Mouse (Mus musculus) kidney, embryonic 15.5 days (tissue): ENCODE results near the gene Poc1b. TPM values are rescaled to one million over a fixed set of nuclear protein-coding genes. Genes with fewer than 3 reads are reported as not detected.

Source experiments
- ATAC-seq: fragments of 200-750 bp; cut with Nextera tagmentation; replicated peaks from 2 replicates; pipeline ENCODE4 v1.8.0; 2017; ENCODE audit warnings: moderate TSS enrichment; ENCODE audit not compliant: low FRiP score
- H3K27ac ChIP-seq: fragments of 300-500 bp; sonication (generic); 2 replicates; pipeline ENCODE4 v1.5.1; 2015; ENCODE audit warnings: mild to moderate bottlenecking, inconsistent platforms
- H3K27me3 ChIP-seq: fragments of 300-500 bp; sonication (generic); 2 replicates; pipeline ENCODE4 v1.6.1; 2015; ENCODE audit warnings: inconsistent platforms
- H3K36me3 ChIP-seq: fragments of 300-500 bp; sonication (generic); 2 replicates; pipeline ENCODE4 v1.6.1; 2015; ENCODE audit warnings: inconsistent platforms
- H3K4me1 ChIP-seq: fragments of 300-500 bp; sonication (generic); 2 replicates; pipeline ENCODE4 v1.6.1; 2015; ENCODE audit warnings: inconsistent platforms
- H3K4me2 ChIP-seq: fragments of 300-500 bp; sonication (generic); 2 replicates; pipeline ENCODE4 v1.6.1; 2015; ENCODE audit warnings: moderate library complexity, mild to moderate bottlenecking, inconsistent platforms
- H3K4me3 ChIP-seq: fragments of 300-500 bp; sonication (generic); replicated peaks from 2 replicates; pipeline ENCODE4 v1.5.1; 2015; ENCODE audit warnings: mild to moderate bottlenecking, inconsistent platforms
- H3K9ac ChIP-seq: fragments of 300-500 bp; sonication (generic); 2 replicates; pipeline ENCODE4 v1.6.1; 2015; ENCODE audit warnings: mild to moderate bottlenecking, inconsistent platforms
- H3K9me3 ChIP-seq: fragments of 300-500 bp; sonication (generic); replicated peaks from 2 replicates; pipeline ENCODE4 v1.6.1; 2016; ENCODE audit warnings: inconsistent platforms
- WGBS: fragments of 180-500 bp; shearing (Covaris S2); methylation state at CpG from one replicate; pipeline ENCODE4 v1.1.7; 2015; ENCODE audit warnings: mixed read lengths; 5-methylcytosine and 5-hydroxymethylcytosine counted together
- polyA plus RNA-seq: library from polyadenylated mRNA; unstranded; fragments of >200 nt; fragmentation: Nextera tagmentation; extraction: Ambion mirVana; gene quantifications from 2 replicates; pipeline ENCODE4 v1.2.1, GENCODE M21; 2015

Poc1b gene
- polyA plus RNA-seq, 1 experiment from 2014 or later: 25.5 TPM

DNA sequence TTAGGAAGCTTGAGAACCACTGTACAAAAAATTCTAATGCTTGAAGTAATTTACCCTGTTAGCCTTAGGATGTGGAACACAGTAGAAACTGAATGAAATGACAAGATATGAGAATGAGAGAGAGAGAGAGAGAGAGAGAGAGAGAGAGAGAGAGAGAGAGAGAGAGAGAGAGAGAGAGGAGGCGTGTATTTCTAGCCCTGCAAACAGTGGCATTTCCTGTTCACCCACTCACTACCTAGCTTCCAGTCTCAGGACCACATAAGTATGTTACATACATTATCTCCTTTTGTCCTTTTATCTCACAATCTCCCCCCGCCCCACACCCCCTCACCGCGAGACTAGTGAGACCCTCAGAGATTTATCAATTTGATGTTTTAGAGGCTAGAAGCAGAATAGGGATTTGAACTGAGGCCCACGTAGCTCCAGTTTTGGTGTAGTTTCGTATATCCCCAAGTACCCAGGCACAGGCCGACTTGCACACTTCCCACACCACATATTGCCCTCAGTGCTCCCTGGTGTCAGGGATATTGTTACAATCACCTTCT, 134.5 kb downstream of the Poc1b start:
- Histone ChIP-seq H3K36me3 (no peaks in the 10 kb centered on the region), H3K9ac (no peak overlapping the region), H3K4me3 (no peak overlapping the region), H3K4me1 (peaks cover 31% of the 10 kb centered on the region), H3K9me3 (no peaks in the 10 kb centered on the region), H3K27me3 (no peaks in the 10 kb centered on the region), H3K27ac (0 out of 2 replicates have a peak overlapping the region, but pooled peaks have one; percentile 13), H3K4me2 (0 out of 2 replicates have a peak overlapping the region, but pooled peaks have one; percentile 25)
- ATAC-seq: no peak
- 77% methylated on average over 7 of the region's 7 CpGs for WGBS

- WGBS: 57% methylated on average over 16 of the region's 16 CpGs
- H3K4me1 ChIP-seq: peaks cover 31% of the 10 kb centered on the region
- 0 out of 2 replicates have a peak, but pooled peaks have one; percentile 20 for ATAC-seq
- H3K27ac ChIP-seq: 0 out of 2 replicates have a peak overlapping the region, but pooled peaks have one; percentile 13
- 0 out of 2 replicates have a peak overlapping the region, but pooled peaks have one; percentile 25 for H3K4me2 ChIP-seq
- no peaks in the 10 kb centered on the region for H3K36me3 ChIP-seq
- no peaks in the 10 kb centered on the region for H3K9me3 ChIP-seq
- no peak overlapping the region for H3K4me3 ChIP-seq
- H3K9ac ChIP-seq: no peak overlapping the region
- H3K27me3 ChIP-seq: no peaks in the 10 kb centered on the region
Observed at GRCm38 (mm10) chr10:99241829-99242711, 135.2 kb downstream of the Poc1b start.

- no peak for ATAC-seq
- no peak overlapping the region for H3K4me3 ChIP-seq
- WGBS: 85% methylated on average over 10 of the region's 10 CpGs
- no peak overlapping the region for H3K4me2 ChIP-seq
- H3K27ac ChIP-seq: no peak overlapping the region
- peaks cover 26% of the 10 kb centered on the region for H3K4me1 ChIP-seq
- no peak overlapping the region for H3K9ac ChIP-seq
- no peaks in the 10 kb centered on the region for H3K36me3 ChIP-seq
- H3K27me3 ChIP-seq: no peaks in the 10 kb centered on the region
- H3K9me3 ChIP-seq: no peaks in the 10 kb centered on the region
Observed at GRCm38 (mm10) chr10:99242721-99243120, 135.9 kb downstream of the Poc1b start.

DNA sequence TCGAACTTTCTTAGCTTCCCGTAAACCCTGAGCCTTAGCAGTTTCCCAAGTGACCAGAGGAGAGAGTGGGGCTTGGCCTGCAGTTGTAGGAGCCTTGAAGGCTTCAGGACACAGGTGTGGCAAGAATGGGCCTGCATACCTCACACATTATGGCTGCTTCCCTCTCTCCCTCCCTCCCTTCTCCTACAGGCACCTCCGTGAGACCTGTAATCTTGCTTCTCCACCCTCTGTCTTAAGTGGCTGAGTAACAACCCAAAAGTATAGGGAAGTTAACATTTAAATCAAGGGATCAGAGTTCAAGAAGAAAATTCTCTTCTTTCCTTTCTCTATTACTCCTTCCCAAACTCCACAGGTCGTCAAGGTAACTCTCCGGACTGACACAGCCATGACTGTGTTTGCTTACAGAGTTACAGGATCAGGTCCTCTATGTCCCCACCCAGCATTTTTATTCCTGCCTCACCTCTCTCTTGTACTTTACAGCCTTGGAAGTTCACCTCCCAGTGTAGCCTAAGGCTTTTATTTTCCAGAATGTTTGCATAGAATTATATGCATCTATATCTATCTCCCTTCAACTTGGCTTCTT, 137.2 kb downstream of the Poc1b start:
- Histone ChIP-seq H3K36me3 (no peaks in the 10 kb centered on the region), H3K27ac (no peak overlapping the region), H3K27me3 (no peaks in the 10 kb centered on the region), H3K4me3 (no peak overlapping the region), H3K4me2 (no peak overlapping the region), H3K9me3 (no peaks in the 10 kb centered on the region), H3K4me1 (peaks cover 26% of the 10 kb centered on the region), H3K9ac (no peak overlapping the region)
- whole genome bisulfite sequencing: 37% methylated on average over 5 of the region's 5 CpGs
- no peak; the same call in 1 of the 2 replicates for ATAC-seq

DNA sequence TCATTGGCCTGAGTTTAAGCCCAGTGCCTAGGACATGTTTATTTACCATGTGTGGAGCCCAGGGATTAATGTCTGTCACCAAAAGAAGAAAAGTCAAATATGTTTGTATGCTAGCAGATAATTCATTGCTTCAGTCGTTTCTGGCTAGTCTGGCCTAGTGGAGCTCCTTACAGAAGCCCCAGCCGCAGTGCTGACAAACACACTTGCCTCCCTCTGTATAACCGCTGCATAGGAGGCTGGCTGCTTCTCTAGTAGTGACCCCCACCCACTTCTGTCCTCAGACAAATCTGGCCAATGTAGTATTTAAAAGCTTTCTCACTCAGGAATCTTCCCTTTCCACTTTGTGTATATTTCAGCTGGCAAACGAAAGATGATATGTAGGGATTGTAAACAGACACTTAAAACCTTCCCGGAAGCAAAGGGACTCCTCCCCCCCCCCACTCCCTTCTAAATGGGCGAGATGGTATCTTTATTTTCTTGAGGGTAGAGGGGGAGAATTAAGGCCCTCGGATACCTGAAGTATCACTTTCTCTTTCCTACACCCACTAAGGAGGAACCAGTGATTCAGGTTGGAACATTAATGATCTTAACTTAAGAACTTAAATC, 137.9 kb downstream of the Poc1b start:
- H3K4me2 ChIP-seq: no peak overlapping the region
- peak overlapping the region; percentile 41; the same call in 1 of the 2 replicates for H3K27ac ChIP-seq
- no peak overlapping the region for H3K9ac ChIP-seq
- H3K27me3 ChIP-seq: no peaks in the 10 kb centered on the region
- no peak overlapping the region for H3K4me3 ChIP-seq
- no peak for ATAC-seq
- no peaks in the 10 kb centered on the region for H3K36me3 ChIP-seq
- no peaks in the 10 kb centered on the region for H3K9me3 ChIP-seq
- 11% methylated on average over 7 of the region's 7 CpGs for WGBS
- H3K4me1 ChIP-seq: peaks cover 26% of the 10 kb centered on the region

DNA sequence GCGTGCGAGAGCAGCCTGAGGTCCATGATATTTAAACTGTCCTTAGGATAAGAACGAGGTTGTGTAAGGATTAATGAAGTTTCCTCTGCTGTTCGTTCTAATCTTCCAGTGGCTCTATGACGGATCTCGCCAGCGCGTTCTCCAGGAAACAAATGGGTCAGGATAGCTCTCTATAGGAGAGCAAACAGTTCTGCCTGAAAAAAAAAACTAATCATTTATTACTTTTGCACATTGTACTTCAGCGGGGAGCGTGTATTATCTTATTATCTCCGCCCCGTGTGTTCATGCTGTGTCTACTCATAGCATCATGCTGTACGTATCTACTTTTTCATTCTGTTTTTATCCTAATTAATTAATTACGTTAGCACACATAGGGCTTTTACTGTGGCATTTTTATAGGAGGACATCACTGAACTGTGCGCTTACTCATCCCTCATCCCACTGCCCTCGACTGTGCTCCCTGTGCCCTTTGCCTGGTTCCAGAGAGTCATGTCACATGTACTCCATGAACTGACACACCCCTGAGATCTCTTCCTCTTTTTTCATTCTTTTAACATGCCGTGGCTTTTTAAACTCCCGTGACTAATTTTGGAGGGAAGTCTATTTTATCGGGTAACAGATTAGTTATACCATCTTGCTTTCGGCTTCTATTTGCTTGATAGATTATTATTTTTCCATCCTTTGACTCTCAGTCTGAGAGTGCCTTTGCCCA, 140.1 kb downstream of the Poc1b start:
- Histone ChIP-seq H3K27ac (no peak overlapping the region), H3K9ac (no peak overlapping the region), H3K4me3 (no peak overlapping the region), H3K27me3 (no peaks in the 10 kb centered on the region), H3K36me3 (no peaks in the 10 kb centered on the region), H3K9me3 (no peaks in the 10 kb centered on the region), H3K4me1 (peaks cover 20% of the 10 kb centered on the region), H3K4me2 (no peak overlapping the region)
- 84% methylated on average over 20 of the region's 20 CpGs for WGBS
- ATAC-seq: no peak

Other genes starting within 250 kb of the Poc1b start
- 155 and 168 TPM in 2 replicates for gene Atp2b1, start 192.6 kb upstream of the Poc1b start, polyA plus RNA-seq
- 11.1 and 12.1 TPM in 2 replicates for gene Galnt4, start 1.1 kb downstream of the Poc1b start, polyA plus RNA-seq
- gene Phxr2, start 19.3 kb downstream of the Poc1b start, polyA plus RNA-seq: not detected in 2 replicates
- 85.7 and 88.7 TPM in 2 replicates for gene Dusp6, start 156.2 kb downstream of the Poc1b start, polyA plus RNA-seq